Comparison of ENCODE assay signal across 8 mouse cellular contexts in genomic region chr7:84150361-84151000, GRCm38 (mm10). TPM values are rescaled to one million over a fixed set of nuclear protein-coding genes. Genes with fewer than 3 reads are reported as not detected.
DNase-seq lines count a peak whose midpoint lies in the region; ATAC-seq and TF ChIP-seq lines count a peak whose summit lies in the region.

No protein-coding gene starts in this region.

- no peak for TF ChIP-seq CTCF in forebrain, postnatal 0 days (IDR thresholded peaks at IDR 0.05; ENCODE audit: low read depth)

- ATAC-seq in forebrain, postnatal 0 days, result no peak
- ATAC-seq in liver, embryonic 13.5 days (ENCODE audit: low read depth), result no peak
- ATAC-seq in CD4-positive, CD25-positive, alpha-beta regulatory T cell, adult 4 months, result no peak

- 8% methylated on average over 13 of the region's 13 CpGs for WGBS in forebrain, postnatal 0 days
- WGBS in liver, embryonic 13.5 days (ENCODE audit: insufficient replicate concordance), result 10% methylated on average over 13 of the region's 13 CpGs

- no peaks in the 10 kb centered on the region for H3K9me3 ChIP-seq in forebrain, postnatal 0 days (ENCODE audit: low read length)
- no peaks in the 10 kb centered on the region for H3K9me3 ChIP-seq in liver, embryonic 13.5 days (replicated peaks)

- no peaks in the 10 kb centered on the region for H3K36me3 ChIP-seq in forebrain, postnatal 0 days (ENCODE audit: insufficient read depth)
- 0 out of 2 replicates have a peak, but pooled peaks cover 2% of the 10 kb centered on the region for H3K36me3 ChIP-seq in liver, embryonic 13.5 days

- H3K4me2 ChIP-seq in forebrain, postnatal 0 days (ENCODE audit: low read depth), result peak overlapping the region; percentile 77
- H3K4me2 ChIP-seq in liver, embryonic 13.5 days, result peak overlapping the region; percentile 96

- H3K4me3 ChIP-seq in forebrain, postnatal 0 days (ENCODE audit: low read depth, low read length), result peak overlapping the region; percentile 94
- peak overlapping the region; percentile 92 for H3K4me3 ChIP-seq in liver, embryonic 13.5 days (replicated peaks)

- no peak overlapping the region; the same call in 1 of the 2 replicates for H3K27ac ChIP-seq in forebrain, postnatal 0 days (ENCODE audit: low read depth, low read length)
- H3K27ac ChIP-seq in liver, embryonic 13.5 days, result peak overlapping the region; percentile 81

- DNase-seq in 3T3-L1 (ENCODE audit: low read depth, low spot score) (peak; percentile 46), A20 (ENCODE audit: low read depth, low spot score) (peak; percentile 28)
- no peak for DNase-seq in forebrain, postnatal 0 days
- DNase-seq in liver, embryonic 13.5 days, result peak; percentile 6
- no peak for DNase-seq in frontal cortex, postnatal 36 days (ENCODE audit: low spot score in 2 of 2)
- DNase-seq in spleen, adult 18-20 months, result no peak
- no peak for DNase-seq in urinary bladder, postnatal 4 days (ENCODE audit: low spot score in 2 of 2)

- peak overlapping the region; percentile 96 for H3K9ac ChIP-seq in forebrain, postnatal 0 days
- peak overlapping the region; percentile 89 for H3K9ac ChIP-seq in liver, embryonic 13.5 days

- H3K27me3 ChIP-seq in forebrain, postnatal 0 days (ENCODE audit: insufficient read depth, low read length), result no peaks in the 10 kb centered on the region
- H3K27me3 ChIP-seq in liver, embryonic 13.5 days, result no peaks in the 10 kb centered on the region

- H3K4me1 ChIP-seq in forebrain, postnatal 0 days (ENCODE audit: insufficient read depth), result peaks cover 46% of the 10 kb centered on the region
- peaks cover 69% of the 10 kb centered on the region for H3K4me1 ChIP-seq in liver, embryonic 13.5 days (replicated peaks)

RNA-seq across cellular contexts. Expression of gene Abhd17c, which starts 1.2 kb away (rescaled TPM):
- total RNA-seq in forebrain, postnatal 0 days (2014; rRNA removed), result 92.2 and 102 TPM in 2 replicates
- polyA plus RNA-seq in forebrain, postnatal 0 days (2015; fragmentation: Nextera tagmentation; extraction: Ambion mirVana), result 92.9 and 93.5 TPM in 2 replicates
- polyA plus RNA-seq in liver, embryonic 13.5 days (2015; fragmentation: Nextera tagmentation; extraction: Ambion mirVana), result 14.9 and 18.2 TPM in 2 replicates
- 10 to 100 TPM in 1 of 2 experiments, 1 to 10 TPM in 1; 6.1 to 11.7 TPM for polyA plus RNA-seq in CD4-positive, CD25-positive, alpha-beta regulatory T cell, adult 4 months (2017; shearing (Covaris generic))

Comparison
In these comparisons a context has a peak if more than half of its experiments do, and no peak if none do; other contexts are left out.
1. DNase-seq: peak in 3T3-L1 (single experiment), A20 (single experiment) and liver, embryonic 13.5 days (single experiment); none in forebrain, postnatal 0 days (single experiment), frontal cortex, postnatal 36 days (0 of 2), spleen, adult 18-20 months (0 of 2) and urinary bladder, postnatal 4 days (0 of 2).